Mouse (Mus musculus) brown adipose tissue, adult 24 weeks (tissue): ENCODE measurements at regions not wholly inside any gene's neighbourhood (a gene's known extent, or its start where the extent isn't known, plus 50 kb on each side); places are given as distances from the start of the nearest gene placed in this dataset.

Experiments used
- H3K27ac ChIP-seq: fragments of 200-500 bp; replicated peaks from 2 replicates; pipeline ENCODE4 v1.5.1; 2012; ENCODE audit warnings: low read depth, mild to moderate bottlenecking, low read length
- H3K4me1 ChIP-seq: fragments of 200-500 bp; 2 replicates; pipeline ENCODE4 v1.6.1; 2012; ENCODE audit warnings: low read length, mixed read lengths; ENCODE audit not compliant: control insufficient read depth, insufficient read depth, insufficient read length
- H3K4me3 ChIP-seq: fragments of 200-500 bp; 2 replicates; pipeline ENCODE4 v1.5.1; 2012; ENCODE audit warnings: low read depth, mild to moderate bottlenecking, low read length, moderate library complexity; ENCODE audit not compliant: insufficient read depth

DNA sequence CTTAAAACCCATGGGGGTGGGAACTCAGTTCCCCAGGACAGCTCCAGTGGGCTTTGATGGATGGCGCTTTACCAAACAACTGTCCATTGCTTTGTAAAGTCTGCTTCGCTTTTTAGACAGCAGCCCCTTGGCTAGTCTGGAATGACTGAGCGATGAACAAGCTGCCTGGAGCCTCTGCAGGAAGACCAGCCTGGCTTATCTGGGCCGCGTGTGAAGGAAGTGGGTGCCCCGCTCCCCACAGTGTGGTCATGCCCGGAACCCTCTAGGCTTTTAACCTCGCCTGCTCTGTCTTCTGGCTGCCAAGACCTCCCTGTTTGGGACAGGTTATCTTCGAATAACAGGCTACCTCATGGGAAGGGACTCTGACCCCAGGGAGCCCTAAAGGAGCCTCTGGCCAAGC lies 91.5 kb upstream of the Ptpn1 start:
- H3K4me1 ChIP-seq: no peaks in the 10 kb centered on the region; the same call in 1 of the 2 replicates
- no peak overlapping the region for H3K4me3 ChIP-seq
- no peak overlapping the region for H3K27ac ChIP-seq

DNA sequence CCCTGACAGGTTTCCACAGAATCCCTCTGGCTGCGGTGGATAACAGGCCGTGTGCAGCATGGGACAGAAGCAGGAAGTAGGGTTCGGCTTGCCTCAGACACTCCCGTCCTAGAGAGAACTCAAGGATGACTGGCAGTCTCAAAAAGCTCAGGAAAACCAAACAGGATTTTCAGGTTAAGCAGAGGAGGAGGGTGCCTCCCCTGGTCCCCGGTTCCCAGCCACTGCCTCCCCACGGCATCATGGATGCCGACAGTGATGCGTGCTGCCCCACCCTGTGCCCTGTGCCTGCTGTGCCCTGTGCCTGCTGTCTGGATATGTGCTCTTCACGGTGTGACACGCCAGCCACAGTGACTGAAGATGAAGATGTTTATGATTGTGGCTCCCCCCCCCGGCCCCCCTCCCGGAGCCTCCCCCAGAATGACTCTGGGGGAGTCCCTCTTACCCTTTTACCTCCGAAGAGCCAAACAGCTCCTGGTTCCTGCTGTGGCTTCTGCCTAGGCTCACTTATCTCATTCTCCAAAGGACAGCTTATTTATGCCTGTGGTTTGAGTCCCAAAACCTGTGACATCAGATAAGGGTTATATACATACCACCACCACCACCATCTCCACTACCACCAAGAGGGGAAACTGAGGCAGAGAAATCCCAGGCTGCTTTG lies 92.4 kb upstream of the Ptpn1 start:
- Histone ChIP-seq H3K4me1 (peaks cover 2% of the 10 kb centered on the region; the same call in 1 of the 2 replicates), H3K27ac (no peak overlapping the region), H3K4me3 (no peak overlapping the region)

DNA sequence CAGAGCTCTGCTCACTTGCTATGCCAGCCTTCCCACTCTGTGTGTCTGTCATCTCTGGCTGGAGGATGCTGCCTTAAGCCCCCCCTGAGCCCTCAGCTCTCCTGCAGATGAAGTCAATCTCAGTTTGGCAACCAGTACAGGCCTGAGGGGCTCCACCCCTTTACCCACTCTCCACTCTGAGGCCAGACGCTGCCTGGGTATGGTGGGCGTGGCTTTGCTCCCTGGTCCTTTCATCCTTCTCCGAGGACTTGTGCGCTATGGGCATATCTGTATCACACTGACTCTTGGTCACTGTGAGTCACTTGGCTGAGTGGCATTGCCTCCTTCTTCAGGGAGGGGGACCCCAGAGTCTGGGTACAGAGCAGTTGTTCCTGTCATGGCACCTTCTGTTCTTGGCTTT lies 94.3 kb upstream of the Ptpn1 start:
- H3K4me3 ChIP-seq: no peak overlapping the region
- H3K4me1 ChIP-seq: peaks cover 7% of the 10 kb centered on the region; the same call in 1 of the 2 replicates
- no peak overlapping the region for H3K27ac ChIP-seq

DNA sequence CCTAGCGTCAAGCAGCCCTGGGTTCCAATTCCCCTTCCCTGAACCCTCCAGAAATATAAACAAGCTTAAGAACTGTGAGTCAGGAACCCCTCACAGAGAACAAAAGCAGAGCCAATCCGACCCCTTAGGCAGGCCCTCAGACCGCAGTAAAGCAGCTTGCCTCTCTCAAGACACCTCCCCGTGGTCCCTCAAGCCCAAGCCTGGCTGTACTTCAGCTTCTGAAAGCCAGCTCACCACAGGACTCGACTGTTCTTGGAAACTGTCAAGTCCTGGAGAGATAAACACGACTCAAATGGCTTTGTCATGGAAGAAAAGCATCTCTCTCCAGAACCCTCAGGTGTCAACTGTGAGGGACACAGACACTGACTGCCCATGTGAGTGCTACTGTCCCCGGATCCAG lies 95.2 kb upstream of the Ptpn1 start:
- Histone ChIP-seq H3K4me1 (peaks cover 7% of the 10 kb centered on the region; the same call in 1 of the 2 replicates), H3K4me3 (no peak overlapping the region), H3K27ac (no peak overlapping the region)

DNA sequence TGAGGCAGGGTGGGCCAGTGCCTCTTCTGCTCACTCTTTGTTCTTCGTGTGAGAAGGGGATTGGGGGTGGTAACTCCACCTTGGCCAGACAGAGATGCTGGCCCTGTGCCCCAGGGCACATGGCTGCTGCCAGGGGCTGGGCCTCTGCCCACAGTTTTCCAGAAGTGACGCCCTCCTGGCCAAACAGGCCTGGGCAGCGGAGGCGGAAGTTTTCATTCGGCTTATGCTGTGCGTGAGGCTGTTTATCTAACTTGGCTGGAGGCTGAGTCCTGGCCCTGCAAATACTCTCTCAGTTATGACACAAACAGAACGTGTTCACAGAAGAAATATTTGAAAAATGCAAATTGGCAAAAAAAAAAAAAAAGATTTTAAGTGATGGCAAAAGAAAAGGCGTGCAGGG lies 97.3 kb upstream of the Ptpn1 start:
- Histone ChIP-seq H3K4me3 (no peak overlapping the region), H3K27ac (peak overlapping the region; percentile 19; the same call in 1 of the 2 replicates), H3K4me1 (peaks cover 7% of the 10 kb centered on the region; the same call in 1 of the 2 replicates)

DNA sequence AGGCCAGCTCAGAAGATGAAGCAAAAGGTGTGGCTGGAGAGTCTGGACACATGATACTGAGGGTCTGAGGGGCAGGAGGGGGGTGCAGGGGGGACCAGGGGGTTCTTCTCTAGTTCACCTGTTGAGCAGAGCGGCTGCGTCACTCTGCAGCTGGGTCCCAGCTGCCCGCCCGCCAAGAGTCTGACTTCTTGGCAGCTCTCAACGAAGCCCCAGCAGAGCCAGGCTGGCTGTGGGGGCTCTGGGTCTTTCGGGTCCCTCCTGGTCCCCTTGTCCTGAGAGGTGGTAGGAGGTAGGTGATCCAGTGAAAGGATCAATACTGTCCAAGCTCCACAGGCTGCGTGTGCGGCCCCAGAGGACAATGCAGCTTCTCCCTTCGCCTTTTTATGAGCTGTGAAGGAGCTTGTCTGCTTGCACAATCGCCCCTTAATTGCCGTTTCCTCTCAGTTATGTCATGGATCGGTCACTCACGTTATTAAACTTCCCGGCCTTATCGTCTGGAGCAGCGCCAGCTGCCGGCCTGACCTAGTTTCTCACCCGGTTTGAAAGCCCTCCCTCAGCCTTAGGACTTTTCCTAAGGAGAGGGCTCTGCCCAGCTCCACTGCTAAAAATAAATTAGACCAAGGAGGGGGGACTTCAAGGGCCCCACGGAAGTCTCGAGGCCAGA lies 98.4 kb upstream of the Ptpn1 start:
- no peak overlapping the region for H3K4me3 ChIP-seq
- H3K27ac ChIP-seq: 0 out of 2 replicates have a peak overlapping the region, but pooled peaks have one; percentile 11
- H3K4me1 ChIP-seq: peaks cover 7% of the 10 kb centered on the region; the same call in 1 of the 2 replicates

DNA sequence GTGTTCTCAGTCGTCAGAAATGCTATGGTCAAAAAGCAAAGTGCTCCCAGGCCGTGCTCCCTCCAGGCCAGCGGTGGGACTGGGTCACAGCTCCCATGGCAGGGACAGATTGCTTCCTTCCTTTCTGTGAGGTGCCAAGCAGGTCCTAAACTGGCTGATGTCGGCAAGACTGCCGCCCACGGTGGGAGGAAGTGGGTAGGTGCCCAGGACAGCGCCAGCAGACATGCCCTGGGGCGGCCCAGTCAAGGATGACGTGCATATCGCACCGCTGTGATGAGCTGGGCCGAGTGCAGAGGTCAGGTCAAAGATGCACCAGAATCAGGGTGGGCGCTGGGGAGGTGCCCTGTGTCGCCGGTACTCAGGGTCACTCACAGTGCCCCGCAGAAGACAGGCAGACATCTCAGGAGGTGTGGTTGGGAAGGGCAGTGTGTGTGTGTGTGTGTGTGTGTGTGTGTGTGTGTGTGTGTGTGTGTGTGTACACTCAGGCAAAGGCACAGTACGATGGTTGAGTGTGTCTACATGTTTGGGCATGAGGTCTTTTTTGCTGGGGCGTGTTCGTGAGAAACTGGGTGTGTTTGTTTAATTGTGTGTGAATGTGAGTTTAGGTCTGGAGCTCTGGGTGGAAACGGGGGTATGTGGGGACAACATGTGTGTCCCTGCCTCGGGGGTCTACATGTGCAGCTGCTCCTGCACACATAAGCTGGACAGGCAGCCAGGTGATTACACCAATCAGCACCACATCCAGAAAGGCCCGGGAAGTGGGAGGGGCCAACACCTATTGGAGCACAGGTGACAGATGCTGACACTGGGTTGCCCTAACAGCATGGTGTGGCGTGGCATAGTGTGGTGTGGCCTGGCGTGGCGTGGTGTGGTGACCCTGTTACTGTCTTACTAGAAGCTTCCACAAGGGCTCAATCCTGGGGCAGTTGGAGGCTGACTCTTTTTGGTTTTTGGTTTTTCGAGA lies 100.5 kb upstream of the Ptpn1 start:
- Histone ChIP-seq H3K4me1 (peaks cover 7% of the 10 kb centered on the region; the same call in 1 of the 2 replicates), H3K4me3 (no peak overlapping the region), H3K27ac (no peak overlapping the region)

DNA sequence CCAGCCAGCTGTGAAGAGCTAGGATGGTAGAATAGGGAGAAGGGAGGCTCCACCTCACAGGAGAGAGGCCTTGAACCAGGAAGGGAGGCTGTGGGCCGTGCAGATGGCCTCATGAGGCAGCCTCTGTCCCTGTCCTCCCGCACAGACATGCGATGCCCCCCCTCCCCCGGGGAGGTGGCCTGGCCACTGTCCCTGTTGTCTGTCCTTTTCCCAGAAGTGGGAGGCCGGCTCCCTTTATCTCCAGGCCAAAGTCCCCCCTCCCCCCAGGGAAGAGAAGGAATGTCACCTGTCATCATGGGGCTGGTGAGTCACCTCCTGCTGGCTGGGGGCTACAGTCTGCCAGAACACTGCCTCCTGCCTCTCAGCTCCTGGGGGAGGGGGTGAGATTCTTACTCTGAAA lies 103.6 kb upstream of the Ptpn1 start:
- Histone ChIP-seq H3K4me3 (no peak overlapping the region), H3K27ac (no peak overlapping the region), H3K4me1 (peaks cover 3% of the 10 kb centered on the region; the same call in 1 of the 2 replicates)

DNA sequence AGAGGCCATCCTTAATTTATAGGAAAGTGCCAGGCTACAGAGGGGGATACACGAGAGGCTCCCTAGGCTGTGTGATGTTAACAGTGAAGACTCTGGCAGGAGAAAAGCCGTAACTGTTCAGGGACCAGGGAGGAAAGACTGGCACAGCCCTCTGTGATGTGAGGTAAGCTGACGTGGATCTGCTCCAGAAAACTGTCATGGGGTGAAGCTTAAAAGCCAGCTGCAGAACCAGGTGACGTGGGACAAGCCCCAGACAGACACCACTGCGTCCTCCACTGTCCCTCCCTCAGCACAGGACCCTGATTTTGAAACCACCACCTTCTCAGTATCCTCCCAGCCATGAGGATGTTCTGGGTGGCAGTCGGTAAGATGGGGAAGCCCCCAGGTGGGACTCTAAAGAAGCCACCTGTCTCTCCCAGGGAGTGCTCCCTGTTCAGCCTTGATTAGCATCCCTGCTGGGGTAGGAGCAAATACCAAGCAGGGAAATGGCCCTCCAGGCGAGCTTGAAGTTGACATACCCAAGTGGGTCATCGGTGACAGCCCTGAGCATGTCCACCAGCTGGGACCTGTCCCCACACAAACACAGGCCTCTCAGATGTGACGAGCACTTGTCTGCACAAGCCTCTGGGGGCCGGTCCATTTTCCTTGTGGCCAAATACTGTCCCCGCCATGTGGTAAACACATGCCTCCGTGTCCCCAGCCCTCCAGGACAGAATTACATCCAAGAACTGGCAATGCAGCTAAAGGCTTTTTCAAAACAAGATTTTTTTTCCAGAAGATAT lies 104.7 kb upstream of the Ptpn1 start:
- peaks cover 2% of the 10 kb centered on the region; the same call in 1 of the 2 replicates for H3K4me1 ChIP-seq
- no peak overlapping the region for H3K27ac ChIP-seq
- H3K4me3 ChIP-seq: no peak overlapping the region

DNA sequence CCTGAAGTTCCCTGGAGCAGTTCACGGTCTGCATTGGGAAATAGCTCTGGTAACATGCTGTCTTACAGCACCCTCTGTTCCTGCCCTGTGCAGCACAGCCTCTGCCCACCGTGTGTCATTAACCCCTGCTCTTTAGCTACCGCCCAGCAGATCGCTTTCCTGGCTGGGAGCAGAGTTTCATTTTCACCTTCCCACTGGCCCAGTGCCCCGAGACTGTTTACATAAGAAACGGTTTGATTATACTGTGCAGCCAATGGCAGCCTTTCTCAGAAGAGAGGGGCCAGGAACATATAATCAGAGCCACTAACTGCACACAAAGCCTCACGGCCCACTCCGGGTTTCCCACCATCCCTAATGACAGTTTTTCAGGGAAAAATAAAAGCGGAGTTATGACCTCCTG lies 108.3 kb upstream of the Ptpn1 start:
- Histone ChIP-seq H3K27ac (no peak overlapping the region), H3K4me3 (no peak overlapping the region), H3K4me1 (peaks cover 2% of the 10 kb centered on the region; the same call in 1 of the 2 replicates)

DNA sequence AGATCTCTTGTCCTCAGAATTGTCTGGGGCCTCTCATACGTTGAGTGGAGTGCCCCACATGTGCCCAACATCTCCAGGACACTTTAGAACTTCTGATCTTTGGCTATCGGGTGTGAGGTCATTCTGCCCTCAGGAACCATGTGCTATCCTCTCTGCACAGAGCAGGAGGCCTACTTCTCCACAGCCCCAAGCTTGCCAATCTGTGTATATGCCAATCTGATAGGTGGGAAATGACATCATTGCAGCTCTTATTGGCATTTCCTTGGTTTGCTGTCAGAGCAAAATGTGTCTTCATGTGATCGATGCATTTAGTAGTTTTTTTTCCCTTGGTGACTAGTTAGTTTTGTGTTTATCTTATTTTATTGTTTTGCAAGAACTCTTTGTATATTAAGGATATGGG lies 108.8 kb upstream of the Ptpn1 start:
- no peak overlapping the region for H3K4me3 ChIP-seq
- peaks cover 2% of the 10 kb centered on the region; the same call in 1 of the 2 replicates for H3K4me1 ChIP-seq
- H3K27ac ChIP-seq: no peak overlapping the region

DNA sequence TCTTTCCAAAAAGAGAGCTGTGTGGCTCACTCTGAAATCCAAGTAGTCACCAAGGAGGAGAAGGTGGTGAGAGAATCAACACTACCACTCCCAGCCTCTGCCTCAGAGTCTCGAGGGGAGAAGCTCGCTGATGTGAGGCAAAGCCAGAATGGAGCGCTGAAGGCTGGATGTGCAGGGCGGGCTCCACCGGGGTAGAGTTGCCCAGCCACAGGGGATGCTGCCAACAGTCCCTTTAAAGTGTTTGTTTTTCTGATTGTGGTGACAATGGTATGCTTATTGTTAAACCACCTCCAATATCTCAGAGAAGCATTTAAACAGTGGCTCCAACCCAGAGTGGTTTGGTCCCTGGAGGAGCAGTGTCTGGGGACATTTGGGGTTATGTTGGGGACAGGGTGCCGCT lies 110.7 kb upstream of the Ptpn1 start:
- Histone ChIP-seq H3K4me1 (peaks cover 2% of the 10 kb centered on the region; the same call in 1 of the 2 replicates), H3K4me3 (no peak overlapping the region), H3K27ac (no peak overlapping the region)

DNA sequence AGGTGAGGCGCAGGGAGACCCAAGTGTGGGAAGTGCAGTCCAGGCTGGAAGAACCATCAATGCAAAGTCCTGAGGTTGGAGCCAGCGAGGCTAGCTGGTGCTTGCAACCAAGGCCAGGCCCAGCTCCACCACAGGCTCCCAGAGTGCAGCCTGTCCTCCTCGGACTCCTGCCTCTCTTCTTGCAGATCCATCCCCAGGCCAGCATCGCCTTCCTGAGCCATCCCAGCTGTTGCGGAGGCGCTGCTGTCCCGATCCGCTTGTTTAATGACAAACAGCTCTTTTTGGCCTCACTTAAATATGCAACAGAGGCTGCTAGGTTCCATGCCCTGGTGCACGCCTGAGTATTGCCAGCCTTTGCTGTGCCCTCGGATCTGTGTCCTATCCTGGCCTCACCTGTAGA lies 113.1 kb upstream of the Ptpn1 start:
- Histone ChIP-seq H3K4me1 (peaks cover 2% of the 10 kb centered on the region; the same call in 1 of the 2 replicates), H3K27ac (no peak overlapping the region), H3K4me3 (no peak overlapping the region)

DNA sequence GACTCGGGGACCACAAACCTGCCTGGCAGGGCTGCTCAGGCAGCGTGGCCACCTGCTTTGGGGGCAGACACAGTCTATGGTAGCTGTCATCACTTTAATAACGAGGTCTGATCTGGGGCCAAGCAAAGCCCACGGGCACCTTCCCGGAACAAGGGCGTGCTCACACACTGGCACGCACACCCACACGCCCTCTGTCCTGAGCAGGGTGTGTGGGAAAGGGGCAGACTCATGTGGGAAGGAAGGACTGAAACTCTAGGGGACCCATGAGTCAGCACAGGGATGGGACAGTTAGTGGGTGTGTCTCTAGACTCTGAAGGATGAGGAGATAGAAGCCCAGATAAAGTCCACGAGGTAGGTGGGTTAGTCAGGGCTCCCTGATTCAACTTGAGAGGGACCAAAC lies 114.8 kb upstream of the Ptpn1 start:
- no peak overlapping the region for H3K27ac ChIP-seq

More for the DNA sequence above, 114.8 kb upstream of the Ptpn1 start:
- H3K4me1 ChIP-seq: no peaks in the 10 kb centered on the region
- H3K4me3 ChIP-seq: no peak overlapping the region
